Mouse (Mus musculus) left cerebral cortex, adult 9 months (tissue): ENCODE results near the gene Ankdd1b.

Source experiments
- DNase-seq, 2 experiments: peaks; one replicate each; pipeline ENCODE4 v3.0.0; 2022; ENCODE audit warnings: low spot score in 2 of 2

Ankdd1b gene

DNA sequence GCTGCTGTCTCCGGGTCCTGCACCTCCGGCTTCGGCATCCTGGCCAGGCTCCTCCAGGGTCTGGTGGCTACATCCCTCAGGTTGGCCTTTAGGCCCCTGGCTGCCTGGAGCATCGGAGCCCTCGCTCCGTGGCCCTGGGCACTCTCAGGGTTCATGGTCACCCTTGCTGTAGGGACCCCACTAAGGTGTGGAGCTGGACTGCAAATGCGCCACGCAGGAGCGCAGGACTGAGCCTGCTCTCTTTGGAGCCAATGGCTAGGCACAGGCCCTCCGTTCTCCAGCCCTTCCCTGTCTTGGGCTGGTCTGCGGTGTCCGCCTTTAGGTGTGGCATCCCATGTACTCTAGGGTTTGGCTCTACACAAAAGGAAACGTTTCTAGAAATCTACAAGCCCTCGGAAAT is at the start of gene Ankdd1b:
TSS of gene Ankdd1b (minus strand) at position 242 of the 400 bp plus-strand sequence.
- DNase-seq: no peak

DNA sequence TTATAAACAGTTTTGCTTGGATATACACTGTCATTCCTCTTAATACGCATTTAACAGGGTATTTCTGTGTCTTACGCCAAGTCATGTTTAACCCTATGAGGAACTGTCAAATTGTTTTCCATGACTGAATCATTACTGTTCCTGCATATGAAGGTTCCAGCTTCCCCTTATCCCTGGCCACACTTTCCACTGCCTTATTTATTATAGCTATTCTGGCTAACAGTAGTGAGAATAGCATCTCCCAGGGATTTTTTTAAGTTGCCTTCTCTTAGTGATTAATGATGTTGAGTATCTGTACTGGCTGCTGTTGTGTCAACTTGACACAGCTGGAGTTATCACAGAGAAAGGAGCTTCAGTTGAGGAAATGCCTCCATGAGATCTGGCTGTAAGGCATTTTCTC is 46.3 kb upstream of the Ankdd1b start:
- DNase-seq: no peak

DNA sequence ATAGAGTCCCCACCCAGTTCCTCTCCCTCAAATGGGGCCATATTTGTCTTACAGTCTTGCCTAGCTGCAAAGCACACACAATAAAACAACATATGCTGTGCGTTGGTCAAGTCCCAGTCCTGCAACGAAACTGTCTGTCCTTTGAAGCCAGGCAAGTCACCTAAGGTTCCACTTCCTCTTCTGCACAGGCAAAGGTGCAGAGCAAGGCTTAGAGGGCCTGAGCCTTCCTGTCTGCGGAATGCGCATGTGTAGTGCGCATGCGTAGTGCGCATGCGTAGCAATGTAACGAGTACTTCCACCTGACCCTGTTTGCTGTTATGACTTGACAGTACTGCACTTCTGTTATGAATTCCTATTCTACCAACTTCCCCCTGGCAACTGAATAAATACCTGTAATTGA is 45.3 kb upstream of the Ankdd1b start:
- DNase-seq: no peak

DNA sequence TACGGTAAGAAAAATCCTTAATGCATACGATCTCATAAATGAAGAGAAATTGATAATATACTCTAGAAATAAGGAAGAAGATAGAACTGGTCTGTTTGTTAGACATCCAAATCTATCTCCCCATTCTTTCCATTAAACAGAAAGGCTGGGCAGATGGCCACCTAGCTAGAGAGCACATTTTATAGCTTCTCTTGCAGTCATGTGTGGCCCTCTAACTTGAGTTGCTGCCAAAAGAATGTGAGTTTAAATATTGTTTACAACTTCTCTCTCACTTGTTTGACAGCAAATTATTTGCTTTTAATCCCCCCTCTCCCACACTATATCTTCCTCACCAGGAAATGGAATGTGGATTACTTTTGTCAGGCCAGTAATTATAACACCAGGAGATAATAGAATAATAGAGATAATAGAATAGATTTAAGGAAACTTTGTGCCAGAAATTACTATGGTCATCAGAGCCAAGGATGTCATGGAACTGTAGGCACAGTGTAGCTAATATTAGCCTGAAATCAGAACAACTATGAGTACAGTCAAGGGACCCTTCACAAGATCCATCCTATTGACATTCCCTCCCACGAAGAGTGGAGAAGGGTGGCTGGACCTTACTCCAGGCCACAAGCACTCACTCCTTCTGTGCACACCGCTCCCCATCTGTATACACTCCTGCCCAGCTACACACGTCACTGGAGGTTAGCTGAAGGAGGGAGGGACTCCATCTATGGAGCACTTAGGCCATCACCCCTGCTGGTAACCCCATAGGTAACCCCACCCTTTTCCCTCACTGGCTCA is 43.4 kb upstream of the Ankdd1b start:
- DNase-seq: no peak

DNA sequence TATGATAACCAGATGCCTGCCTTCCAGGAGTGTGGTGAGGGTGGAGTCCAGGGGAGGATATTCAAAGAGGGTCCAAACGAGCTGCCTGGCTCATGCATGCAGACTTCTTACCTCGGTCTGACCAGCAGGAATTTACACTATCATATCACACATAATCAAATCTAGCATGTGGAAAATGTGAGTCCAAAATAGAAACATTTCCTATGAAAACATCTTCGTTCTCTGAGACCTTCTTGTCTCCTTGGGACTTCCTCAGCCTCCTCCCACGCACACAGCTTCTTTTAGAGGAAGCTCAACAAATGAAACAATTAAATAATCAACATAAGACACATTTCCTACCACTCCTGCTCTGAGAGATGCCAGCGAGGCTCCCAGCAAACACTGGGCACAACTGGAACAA is 40.9 kb upstream of the Ankdd1b start:
- no peak for DNase-seq

DNA sequence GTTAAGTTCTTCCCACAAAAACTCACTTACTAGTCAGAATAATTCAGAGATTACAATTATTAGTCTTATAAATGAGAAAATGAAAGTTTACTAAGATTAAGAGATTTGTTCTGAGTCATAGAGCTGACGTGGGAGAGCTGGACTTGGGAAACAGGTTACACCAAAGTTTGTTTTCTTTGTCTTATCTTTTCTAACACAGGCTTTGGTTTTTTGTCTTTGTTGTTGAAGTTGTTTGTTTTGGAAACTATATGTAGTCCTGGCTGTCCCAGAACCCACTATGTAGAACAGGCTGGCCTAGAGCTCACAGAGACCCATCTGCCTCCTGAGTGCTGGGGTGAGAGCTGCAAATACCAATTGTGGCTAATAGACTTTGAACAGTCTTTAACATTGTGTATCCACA is 40.3 kb upstream of the Ankdd1b start:
- DNase-seq: no peak

DNA sequence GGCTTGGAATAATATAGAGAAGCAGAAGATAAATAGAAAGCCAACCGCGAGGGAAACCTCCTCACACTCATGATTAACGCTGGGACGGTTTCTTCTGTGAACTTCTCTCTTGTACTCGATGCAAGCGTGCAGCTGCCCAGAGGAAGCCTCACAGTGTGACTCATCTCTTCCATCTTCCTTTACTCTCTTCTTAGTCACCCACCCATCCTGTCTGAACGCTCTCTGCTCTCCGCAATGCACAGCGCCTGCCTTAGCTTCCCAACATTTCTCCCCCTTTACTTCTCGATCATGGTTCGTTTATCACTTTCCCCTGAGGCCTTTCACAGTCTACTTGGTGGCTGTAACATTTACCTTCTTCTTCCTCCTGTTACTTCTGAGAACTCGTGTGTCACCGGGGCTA is 39.6 kb upstream of the Ankdd1b start:
- peak in 1 of 2 experiments; percentile 16 for DNase-seq

DNA sequence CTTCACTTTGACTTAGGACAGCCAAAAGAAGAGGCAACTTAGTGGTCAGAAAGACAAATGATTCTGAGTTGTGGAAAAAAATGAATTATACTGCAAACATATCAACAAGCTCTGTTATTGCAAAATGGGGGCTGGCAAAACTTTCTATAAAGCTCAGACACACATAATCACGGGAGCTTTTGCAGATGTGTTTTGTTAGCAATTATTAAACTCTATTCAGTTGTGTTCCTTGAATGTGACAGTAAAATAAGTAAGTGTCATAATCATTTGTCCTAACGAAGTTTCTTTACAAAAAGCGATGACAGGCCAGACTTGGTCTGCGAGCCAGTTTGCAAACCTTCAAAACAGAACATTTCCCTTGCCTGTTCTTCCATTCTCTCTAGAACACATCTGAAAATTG is 36.5 kb upstream of the Ankdd1b start:
- no peak for DNase-seq

DNA sequence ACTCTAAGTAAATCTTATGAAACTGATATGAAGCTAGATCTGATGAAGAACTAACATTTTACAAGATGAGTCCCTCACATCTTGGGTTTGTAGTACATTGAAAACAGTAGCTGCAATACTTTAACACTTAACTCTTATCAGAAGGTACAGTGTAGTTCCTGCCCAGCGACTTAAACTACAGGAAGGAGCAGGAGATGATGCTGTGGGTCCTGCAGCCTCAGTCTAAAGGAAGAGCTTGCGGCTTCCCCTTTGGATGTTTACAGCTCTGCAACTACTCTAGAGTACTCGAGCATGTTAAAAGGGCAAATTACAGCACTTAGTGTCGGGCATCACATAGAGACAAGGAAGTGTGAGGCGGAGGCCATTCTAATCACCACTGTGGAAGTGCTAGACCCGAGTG is 35.3 kb upstream of the Ankdd1b start:
- DNase-seq: no peak

DNA sequence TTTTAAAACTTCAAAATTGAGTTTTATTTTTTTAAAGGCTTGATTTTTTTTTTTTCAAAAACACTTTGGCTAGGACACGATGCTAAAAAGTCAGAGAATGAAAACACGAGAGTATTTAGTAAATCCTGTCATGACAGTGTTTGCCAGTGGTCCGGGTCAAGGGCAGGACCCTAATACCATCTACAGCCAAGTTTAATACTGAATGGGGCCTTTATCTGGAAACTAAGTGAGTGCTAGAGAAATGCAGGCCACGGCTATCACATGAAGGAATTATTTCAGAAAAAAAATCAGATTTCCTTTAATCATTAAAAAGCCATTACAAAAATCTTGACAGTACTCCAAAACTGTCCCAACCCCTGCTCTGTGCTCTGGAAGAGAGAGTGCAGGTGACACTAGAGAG is 34.7 kb upstream of the Ankdd1b start:
- no peak for DNase-seq

DNA sequence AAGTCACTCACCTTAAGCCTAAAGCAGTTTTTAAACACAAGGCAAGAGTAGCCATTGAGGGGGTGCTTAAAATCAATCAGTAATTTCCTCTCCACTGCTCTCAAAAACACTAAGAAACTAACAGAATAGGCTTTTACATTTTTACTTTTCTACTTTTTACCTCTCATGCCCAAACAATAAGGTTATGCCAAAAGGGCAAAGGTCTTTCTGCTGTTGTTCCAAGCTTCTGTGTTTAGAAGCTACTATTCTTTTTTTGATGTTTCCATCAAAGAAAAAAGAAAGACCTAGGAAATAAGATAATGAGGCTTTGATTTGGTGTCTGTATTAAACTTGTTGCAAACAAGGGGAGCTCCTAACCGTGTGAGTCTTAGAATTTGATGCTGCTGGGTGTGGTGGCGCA is 28.9 kb upstream of the Ankdd1b start:
- no peak for DNase-seq

DNA sequence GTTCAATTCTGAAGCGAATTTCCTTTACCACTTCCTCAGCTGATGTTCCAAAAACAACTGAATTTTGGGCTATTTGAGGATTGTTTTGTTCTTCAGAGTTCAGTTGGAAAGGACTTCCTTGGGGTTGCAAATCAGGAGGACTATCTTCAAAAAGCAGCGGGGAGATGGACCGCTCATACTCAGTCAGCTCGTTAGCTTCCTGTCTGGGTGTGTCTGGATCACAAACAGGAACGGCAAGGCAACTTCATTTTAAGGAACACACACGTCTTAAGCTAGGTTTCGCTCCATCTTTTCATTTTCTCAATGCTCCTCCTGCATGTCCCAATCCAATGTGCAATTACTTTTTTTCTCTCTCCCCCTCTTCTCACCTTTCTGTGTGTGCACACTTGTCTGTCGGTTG is 25.6 kb upstream of the Ankdd1b start:
- DNase-seq: no peak

DNA sequence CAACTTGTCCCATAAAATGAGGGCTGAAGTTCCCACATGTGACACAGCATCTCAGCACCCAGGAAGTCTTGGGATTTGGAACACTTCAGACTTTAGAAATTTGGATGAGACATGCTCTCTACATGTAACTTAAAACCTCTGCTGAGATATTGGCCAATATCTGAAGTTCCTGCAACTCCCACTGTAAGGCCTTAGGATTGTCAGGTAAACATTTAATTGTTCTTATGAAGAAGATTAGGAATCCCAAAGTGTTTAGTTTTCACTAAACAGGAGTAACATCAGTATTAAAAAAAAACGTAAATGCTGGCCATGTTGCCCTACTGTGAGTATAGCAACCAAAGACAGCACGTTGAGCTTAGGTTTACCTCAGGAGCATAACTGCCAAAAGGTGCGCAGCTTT is 19.4 kb upstream of the Ankdd1b start, which contains the start of gene Gm17622:
TSS of gene Gm17622 (plus strand) at position 301 of the 400 bp plus-strand sequence.
- DNase-seq: no peak

DNA sequence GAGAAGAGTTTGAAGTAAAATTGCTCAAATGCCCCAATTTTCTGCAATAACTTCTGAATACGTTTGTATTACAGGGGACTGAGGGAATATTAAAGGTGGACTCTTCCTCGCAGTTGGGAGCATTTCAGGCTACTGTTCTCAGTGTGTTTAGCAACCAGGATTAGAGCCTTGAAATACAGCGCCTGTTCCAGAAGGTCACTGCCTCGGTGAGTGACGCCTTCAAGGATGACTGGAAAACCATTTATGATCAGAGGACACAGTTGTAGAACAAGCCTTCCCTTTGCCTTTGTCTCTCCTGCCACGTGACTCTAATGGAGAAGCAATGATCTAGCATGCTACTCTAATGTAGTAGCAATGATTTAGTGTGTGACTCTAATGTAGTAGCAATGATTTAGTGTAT is 17.0 kb upstream of the Ankdd1b start:
- DNase-seq: no peak

DNA sequence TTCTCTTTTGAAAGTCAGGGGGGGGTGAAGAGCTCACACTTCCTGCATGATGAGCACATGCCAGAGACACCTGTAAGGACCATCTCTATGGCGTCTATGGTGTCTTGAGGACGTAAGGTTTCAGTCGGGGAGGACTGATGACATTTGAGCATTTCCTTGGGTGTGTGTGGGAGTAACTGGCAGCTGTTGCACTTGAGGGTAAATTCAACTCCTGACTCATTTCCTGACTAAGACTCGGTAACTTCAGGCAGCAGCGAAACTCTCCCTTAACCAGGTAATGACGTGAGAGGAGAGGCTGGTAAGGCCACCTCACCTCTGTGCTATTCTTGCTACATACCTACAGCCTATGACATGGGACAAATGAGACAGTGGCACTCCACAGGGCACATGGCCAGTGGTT is 16.2 kb upstream of the Ankdd1b start:
- no peak for DNase-seq

DNA sequence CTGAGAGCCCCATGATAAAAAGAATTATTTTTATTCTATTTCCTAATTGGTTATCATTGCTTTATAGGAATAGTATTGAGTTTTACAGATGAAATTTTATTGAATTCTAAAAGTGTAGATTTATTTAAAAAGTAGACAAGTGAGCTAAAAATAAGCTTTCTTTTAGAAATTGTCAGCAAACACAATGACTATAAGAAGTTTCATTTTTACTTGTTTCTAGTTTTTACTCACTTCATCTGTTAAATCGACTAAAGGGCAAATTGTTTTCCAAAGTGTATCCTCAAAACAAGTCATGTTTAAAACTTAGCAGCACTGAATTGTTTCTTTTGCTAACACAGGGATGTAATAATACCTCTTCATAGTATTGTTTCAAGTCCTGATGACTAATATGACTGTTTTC is 8.0 kb upstream of the Ankdd1b start:
- no peak for DNase-seq

DNA sequence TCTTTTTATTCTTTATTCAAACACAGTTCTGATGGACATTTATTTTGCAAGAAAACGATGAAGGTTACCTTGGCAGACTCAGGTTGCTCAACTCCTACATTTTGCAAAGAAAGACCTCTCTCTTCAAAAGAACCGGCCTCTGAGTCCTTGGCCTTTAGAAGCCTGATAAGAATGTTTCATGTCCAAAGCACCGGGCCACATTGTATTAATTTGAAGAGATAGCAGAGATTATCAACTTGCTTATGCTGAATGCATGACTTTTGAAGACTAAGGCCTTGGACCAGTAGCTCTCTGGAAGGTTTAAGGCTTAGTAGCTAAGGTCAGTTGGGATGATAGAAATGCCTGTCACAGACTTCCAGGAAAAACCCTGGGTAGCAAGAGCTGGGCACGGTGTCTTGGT is 6.2 kb upstream of the Ankdd1b start:
- DNase-seq: no peak

DNA sequence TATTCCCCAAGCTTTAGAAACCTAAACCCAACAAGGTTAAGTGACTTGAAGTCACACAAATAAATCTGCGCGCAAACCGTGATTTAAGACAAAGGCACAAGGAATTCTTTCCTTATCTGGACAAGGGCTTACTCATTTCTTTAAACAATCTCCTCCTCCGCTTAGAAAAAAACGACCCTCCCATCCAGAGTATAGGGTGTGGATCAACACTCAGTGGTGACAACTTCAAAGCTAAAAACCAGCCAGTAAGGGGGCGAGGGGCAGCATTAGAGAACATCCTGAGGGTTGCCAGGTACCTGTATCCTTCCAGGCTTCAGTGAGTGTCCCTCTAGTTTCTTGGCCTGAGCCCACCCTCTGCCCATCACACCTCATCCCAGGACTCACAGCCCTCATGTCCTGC is 442 bp downstream of the Ankdd1b start:
- no peak for DNase-seq

DNA sequence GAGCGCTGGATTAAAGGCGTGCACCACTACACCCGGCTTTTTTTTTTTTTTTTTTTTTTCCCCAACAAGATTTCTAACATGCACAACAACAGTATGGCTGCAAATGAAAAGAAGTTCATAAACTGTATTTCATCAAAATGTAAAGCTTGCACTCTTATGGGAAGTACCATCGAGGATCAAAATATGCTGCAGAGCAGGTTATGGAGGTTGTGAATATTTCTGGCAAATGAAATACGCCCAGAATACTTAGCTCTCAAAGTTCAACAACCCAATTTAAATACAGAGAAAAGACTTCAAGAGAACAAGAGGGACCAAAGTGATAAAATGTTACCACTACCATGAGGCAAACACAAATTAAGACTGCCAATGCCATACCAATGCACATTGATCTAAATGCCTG is 2.3 kb downstream of the Ankdd1b start:
- DNase-seq: no peak

DNA sequence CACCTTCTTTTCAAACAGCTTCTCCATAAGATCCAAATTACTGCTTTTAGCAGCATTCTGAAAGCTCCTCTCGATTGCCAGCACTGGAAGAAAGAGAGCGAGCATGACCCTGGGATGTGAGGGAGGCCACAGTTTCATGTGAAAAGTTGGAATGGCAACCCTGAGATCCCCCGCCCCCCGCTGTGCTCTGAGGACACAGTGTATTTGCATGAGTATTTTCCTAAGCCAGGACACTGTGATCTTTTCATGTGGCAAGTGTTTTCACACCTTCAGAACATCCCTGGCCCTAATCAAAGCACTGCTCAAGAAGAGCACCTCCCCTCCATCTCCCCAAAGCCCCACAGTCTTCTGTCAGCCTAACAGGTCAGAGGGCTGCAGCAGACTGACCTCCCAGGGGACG is 5.7 kb downstream of the Ankdd1b start:
- DNase-seq: no peak

DNA sequence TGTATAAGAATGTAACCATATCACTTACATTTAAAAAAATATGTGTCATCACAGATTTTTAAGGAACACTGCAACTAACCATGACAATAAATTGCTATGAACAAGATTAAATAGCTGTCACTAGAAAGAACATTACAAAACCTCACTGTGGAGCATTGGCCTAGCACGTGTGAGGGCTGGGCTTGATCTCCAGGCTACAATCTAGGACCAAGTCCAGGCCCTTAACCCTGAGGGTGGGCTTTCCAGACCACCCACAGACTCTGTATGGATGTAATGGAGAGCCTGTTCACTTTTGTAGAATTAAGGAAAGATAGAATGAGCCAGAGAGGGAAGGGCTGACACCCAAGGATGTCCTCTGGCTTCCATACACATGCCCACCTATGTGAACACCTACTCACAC is 8.4 kb downstream of the Ankdd1b start:
- DNase-seq: no peak

DNA sequence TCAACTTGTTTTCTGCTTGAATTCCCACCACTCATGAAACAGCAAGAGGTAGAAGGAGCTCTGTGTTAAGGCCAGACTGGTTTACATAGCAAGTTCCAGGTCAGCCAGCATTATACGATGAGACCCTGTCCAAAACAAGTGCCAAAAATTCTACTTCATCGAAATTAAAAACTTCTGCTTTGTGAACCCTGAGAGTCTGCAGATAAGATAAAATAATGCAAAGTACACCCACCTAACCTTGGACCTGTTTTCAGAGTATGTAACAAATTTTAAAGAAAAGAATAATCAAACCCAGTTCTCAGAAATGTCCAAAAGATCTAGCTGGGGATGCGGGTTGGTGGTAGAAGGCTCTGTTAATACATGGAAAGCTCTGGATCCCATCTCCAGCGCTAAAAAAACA is 12.4 kb downstream of the Ankdd1b start:
- DNase-seq: no peak

DNA sequence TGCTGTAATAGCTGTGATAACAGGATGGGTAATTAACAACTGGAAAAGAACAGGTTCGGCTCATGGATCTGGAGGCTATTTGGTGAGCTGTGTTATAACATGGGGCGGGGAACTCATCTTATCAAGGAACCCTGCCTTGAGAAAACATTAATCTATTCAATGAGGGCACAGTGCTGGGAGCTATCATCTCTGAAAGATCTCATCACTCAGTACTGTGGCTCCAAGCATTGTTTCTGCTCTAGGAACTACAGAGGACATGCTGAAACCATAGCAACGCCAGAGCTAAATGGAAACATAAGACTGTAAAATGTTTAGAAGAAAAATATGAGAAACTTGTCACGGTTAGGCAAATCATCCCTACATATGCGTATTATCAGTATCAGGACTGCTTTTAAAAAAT is 13.0 kb downstream of the Ankdd1b start:
- no peak for DNase-seq

DNA sequence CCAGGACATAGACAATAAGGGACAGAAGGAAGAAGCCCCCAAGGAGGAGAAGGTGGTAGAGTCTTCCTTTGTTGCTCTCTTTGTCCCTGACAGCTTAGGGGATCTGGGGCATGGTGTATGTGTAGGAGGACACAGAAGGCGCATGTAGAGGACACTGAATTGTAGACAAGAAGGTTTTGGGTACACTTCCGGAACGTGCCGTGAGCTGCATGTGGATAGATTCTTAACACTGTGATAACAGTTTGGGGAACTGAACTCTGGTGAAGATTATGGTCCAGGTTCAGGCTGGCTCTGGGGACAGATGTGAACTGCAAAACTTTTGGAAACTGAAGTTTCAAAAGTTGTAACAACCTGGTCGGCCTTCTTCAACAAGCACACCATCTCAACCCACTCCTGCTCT is 13.4 kb downstream of the Ankdd1b start:
- DNase-seq: no peak
